Comparison of ENCODE assay signal across 14 mouse cellular contexts in genomic region chr19:55105969-55106368, GRCm38 (mm10).
"Had no signal": no experiment of that assay in that cellular context is flagged by ENCODE, and none has a peak within 500 bp of the region (broad histone marks: within the 10 kb centered on the region; RNA-seq: fewer than 3 reads in every experiment).

No protein-coding gene starts in this region.

- DNase-seq: kidney, postnatal 36 days; liver; lung, adult 2 months; lung, postnatal 10 days; right cerebral cortex, postnatal 14 days; thymus, postnatal 4 days had no signal

- H3K4me3 ChIP-seq: layer of hippocampus, adult 2 months; limb, embryonic 12.5 days; megakaryocyte, embryonic 14.5 days; midbrain, embryonic 12.5 days; stomach, embryonic 15.5 days had no signal

- H3K4me2 ChIP-seq: limb, embryonic 12.5 days; midbrain, embryonic 12.5 days; stomach, embryonic 15.5 days had no signal

- H3K27me3 ChIP-seq: limb, embryonic 12.5 days; midbrain, embryonic 12.5 days; stomach, embryonic 15.5 days had no signal

- H3K9me3 ChIP-seq: limb, embryonic 12.5 days; megakaryocyte, embryonic 14.5 days; midbrain, embryonic 12.5 days; stomach, embryonic 15.5 days had no signal

- H3K4me1 ChIP-seq: limb, embryonic 12.5 days had no signal

- H3K36me3 ChIP-seq: limb, embryonic 12.5 days; midbrain, embryonic 12.5 days; stomach, embryonic 15.5 days had no signal

- H3K9ac ChIP-seq: limb, embryonic 12.5 days; liver, embryonic 14.5 days; midbrain, embryonic 12.5 days; stomach, embryonic 15.5 days had no signal

- H3K27ac ChIP-seq: kidney, postnatal 0 days; layer of hippocampus, adult 2 months; limb, embryonic 12.5 days; liver, embryonic 14.5 days; macrophage; midbrain, embryonic 12.5 days; stomach, embryonic 15.5 days had no signal
